Mouse (Mus musculus) heart, adult 11 months (tissue): ENCODE measurements at regions not wholly inside any gene's neighbourhood (a gene's known extent, or its start where the extent isn't known, plus 50 kb on each side); places are given as distances from the start of the nearest gene placed in this dataset.

ENCODE experiments used
- DNase-seq: peaks from one replicate; pipeline ENCODE4 v3.0.0; 2022

- no peak for DNase-seq
These were observed 58.2 kb upstream of the Ppp3ca start for GRCm38 (mm10) chr3:136611682-136612081.

- no peak for DNase-seq
These were observed 59.4 kb upstream of the Ppp3ca start for GRCm38 (mm10) chr3:136610556-136610924.

DNA sequence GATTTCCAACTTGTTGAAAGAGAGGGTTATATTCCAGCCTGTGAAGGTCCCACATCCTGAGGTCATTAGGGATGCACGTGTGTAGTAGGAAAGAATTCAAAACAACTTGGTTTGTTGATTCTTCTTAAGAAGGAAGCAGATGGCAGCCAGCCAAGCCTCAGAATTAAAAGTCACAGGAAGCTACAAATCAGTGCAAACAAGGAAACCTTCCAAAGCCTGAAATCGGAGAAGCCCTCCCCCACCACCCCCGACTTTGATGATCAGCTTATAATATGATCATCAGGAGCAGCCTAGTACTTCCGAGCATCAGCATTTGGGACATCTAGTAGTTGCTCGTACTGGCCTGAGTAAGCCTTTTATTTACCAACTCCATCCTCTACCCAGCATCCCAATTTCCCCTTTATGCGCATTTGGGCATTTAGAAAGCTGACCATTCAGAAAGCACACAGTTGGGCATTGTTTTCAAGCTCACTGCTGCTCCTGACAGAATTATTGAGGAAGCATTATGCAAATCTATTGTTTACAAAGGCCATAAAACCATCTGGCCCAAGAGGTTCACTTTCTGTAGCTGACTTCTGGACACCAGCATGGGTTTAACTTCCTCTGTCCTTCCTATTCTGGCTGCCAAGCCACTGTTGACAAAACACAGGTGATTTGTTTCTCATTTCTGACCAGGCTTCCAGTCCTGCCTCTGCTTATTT is 59.9 kb upstream of the Ppp3ca start:
- peak; percentile 96 for DNase-seq

DNA sequence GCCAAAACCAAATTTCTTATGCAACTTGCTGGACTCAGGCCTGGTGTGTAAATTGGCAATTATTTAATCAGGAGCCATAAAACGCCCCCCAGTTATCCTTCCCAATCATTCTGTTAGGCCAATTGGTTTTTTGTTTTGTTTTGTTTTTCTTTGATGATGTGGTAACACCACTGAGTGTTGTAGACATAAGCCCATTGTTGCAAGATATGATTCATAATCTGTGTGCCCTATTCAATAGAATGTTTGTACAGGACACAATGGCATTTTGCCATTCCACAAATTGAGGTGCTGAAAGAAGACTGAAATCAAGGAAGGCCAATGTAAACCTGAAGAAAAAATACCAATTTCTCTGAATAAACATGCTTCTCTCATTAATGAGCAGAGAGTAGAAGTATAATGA is 68.2 kb upstream of the Ppp3ca start:
- DNase-seq = no peak

GRCm38 (mm10) chr3:136583937-136584336 is 86.0 kb upstream of the Ppp3ca start:
- no peak for DNase-seq

GRCm38 (mm10) chr3:136578016-136578415 is 91.9 kb upstream of the Ppp3ca start:
- DNase-seq = no peak

- DNase-seq = no peak
These were observed 99.4 kb upstream of the Ppp3ca start for GRCm38 (mm10) chr3:136570517-136570916.

- DNase-seq = no peak
These were observed 113.4 kb upstream of the Ppp3ca start for GRCm38 (mm10) chr3:136556488-136556887.

- DNase-seq = no peak
These were observed 120.5 kb upstream of the Ppp3ca start for GRCm38 (mm10) chr3:136549471-136549870.

- no peak for DNase-seq
These were observed 138.3 kb upstream of the Ppp3ca start for GRCm38 (mm10) chr3:136531604-136532003.

DNA sequence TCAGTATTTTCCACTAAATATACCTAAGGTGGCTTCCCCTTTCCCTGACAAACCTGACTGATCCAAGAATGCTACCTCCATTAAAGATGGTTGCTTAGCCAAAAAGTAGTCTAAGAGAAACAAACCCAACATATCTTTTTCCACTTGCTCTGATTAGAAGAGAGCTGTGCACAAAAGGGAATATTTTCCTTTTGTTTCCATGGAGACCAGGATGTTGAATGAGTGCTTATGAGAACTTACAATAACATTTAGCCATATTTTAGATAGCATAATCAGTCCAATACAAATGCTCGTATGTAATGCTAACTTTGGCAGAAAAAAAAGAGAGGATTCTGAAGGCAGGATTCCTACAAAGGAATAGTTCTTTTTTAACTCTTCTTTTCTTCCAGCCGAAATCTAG is 161.3 kb upstream of the Ppp3ca start:
- DNase-seq = no peak

- peak; percentile 76 for DNase-seq
These were observed 162.9 kb upstream of the Ppp3ca start for GRCm38 (mm10) chr3:136507070-136507469.

DNA sequence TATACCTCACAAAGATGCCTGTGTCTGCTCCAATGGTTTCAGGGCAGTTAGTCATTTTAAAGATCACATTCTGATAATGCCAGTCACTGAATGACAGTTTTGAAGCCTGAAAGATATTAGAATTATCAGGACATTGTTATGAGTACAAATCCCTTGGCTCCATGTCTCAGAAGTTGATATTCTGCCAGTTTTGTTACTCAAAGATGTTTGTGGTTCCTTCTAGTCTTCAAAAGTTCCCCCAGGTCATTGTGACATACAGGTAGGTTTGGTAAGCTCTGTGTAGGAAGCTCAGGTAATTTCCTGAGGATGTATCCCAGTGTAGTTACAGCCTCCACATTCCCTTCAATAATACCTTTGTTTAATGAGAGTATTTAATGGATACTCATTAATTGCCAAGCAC is 169.0 kb upstream of the Bank1 start:
- DNase-seq = no peak

GRCm38 (mm10) chr3:136491683-136492082 is 165.8 kb upstream of the Bank1 start:
- DNase-seq = no peak

GRCm38 (mm10) chr3:136471693-136472092 is 145.8 kb upstream of the Bank1 start:
- DNase-seq = no peak

DNA sequence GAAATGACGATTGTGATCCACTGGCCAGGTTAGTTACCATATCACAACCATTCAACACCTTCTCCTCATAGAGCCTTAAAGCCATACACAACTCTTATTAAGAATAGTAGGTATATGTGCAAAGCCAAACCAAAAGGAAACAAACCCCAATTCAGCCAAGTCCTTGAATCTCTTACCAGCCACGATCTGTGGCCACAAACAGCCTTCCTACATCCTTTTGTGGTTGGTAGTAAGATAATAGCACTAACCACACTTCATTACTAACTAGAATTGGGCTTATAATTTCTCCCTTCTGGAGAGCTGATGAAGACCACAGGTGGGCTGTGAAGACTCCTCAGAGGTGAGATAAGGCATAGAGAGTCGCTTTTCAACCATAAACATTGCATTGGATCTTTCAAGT is 136.9 kb upstream of the Bank1 start:
- DNase-seq = no peak

GRCm38 (mm10) chr3:136456471-136457117 is 130.7 kb upstream of the Bank1 start:
- no peak for DNase-seq

- no peak for DNase-seq
These were observed 130.0 kb upstream of the Bank1 start for GRCm38 (mm10) chr3:136455651-136456470.

- no peak for DNase-seq
These were observed 129.1 kb upstream of the Bank1 start for GRCm38 (mm10) chr3:136454967-136455366.

DNA sequence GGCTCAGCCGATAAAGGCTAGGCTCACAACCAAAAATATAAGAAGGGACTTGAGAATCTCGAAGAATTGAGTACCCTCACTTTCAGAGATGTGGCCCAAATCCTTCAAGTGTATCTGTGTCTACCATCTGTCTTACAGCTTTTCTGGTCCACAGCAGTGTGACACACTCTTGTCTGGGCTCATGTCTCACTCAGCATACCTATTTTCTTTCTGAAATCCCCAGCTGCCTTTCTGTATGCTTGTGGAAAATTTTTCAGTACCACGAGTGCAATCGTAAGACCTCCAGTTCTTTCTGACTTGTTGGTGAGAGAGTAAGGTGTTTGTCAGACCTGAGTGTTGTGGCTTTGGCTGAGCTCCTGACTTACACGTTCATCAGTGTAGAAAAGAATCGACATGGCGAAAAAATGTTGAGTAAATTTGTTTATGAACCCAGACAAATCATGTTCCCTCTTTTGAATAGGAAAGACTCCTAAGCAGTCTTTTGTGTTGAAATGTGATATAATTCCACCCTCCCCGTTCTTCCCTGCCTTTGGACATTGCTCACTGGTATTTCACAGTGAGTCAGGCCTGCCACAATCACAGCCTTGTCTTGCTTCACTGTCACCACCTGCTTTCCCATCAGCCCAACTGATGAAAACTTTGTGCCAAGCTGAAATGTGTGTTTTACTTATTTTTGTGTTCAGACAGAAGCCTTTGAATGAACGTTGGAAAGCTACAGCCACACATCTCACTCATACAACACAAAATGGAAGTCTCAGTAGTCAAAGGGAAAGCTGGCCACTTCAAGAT is 125.3 kb upstream of the Bank1 start:
- DNase-seq = no peak

- no peak for DNase-seq
These were observed 124.6 kb upstream of the Bank1 start for GRCm38 (mm10) chr3:136450361-136450895.

DNA sequence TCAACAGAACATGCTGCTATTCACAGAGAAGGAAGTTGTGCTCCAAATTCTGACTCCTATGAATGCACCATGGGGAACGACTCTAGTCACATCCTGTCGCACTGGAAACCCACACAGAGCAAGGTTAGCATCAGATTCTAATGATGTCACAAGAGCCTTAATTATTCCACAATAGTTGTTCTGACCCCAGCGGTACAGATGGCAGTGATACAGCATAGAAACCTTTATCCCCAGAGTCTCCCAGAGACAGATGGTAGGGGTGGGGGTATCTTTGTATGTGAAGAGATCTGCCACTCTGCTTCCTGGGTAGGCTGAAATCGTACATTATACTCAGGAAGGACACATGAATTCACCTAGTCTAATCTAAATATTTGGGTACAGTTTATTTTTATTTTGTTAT is 123.5 kb upstream of the Bank1 start:
- DNase-seq = no peak

DNA sequence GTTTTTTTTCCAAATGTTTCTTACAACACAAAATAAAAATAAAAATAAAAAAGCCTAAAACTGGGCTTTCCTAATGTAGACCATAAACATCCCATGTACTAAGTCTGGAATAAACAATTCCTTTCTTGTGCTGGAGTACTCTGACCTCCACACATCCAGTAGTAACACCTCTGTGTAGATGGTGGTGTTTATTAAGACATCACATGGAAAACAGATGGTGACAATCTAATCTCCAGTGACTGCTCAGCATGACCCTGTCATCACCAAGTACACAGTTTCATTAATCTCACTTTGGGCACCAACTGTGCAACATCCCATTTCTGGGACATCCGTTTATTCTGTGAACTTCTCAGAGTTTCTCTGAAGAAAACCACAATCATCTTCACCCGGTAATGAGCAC is 118.7 kb upstream of the Bank1 start:
- DNase-seq = no peak
